Mouse (Mus musculus) layer of hippocampus, adult 9-10 months (tissue): Measurements from ENCODE around the gene Dcst1.

Experiments
- DNase-seq: peaks from one replicate; pipeline ENCODE4 v3.0.0; 2022; ENCODE audit warnings: low spot score

The Dcst1 gene

GRCm38 (mm10) chr3:89361675-89362074 is 3.4 kb downstream of the Dcst1 start, which contains the start of gene Dcst2:
Gene Dcst2 (plus strand): TSS chr3:89361975.
- DNase-seq = no peak

- DNase-seq = no peak
Measured at GRCm38 (mm10) chr3:89360237-89360636, 4.8 kb downstream of the Dcst1 start.

GRCm38 (mm10) chr3:89359630-89360029 is 5.4 kb downstream of the Dcst1 start:
- DNase-seq = no peak

- no peak for DNase-seq
Measured at GRCm38 (mm10) chr3:89356029-89356428, 9.0 kb downstream of the Dcst1 start.

- no peak for DNase-seq
Measured at GRCm38 (mm10) chr3:89355512-89355902, 9.5 kb downstream of the Dcst1 start.

- DNase-seq = peak; percentile 83
Measured at GRCm38 (mm10) chr3:89354816-89355511, 10.1 kb downstream of the Dcst1 start.

- DNase-seq = no peak
Measured at GRCm38 (mm10) chr3:89351271-89351670, 13.8 kb downstream of the Dcst1 start.

GRCm38 (mm10) chr3:89349869-89350501 is 15.1 kb downstream of the Dcst1 start, which contains the start of gene Adam15:
Gene Adam15 (minus strand): TSS chr3:89349996.
- DNase-seq = peak; percentile 62

- no peak for DNase-seq
Measured at GRCm38 (mm10) chr3:89348911-89349868, 15.9 kb downstream of the Dcst1 start.

- DNase-seq = no peak
Measured at GRCm38 (mm10) chr3:89347916-89348315, 17.1 kb downstream of the Dcst1 start.

- no peak for DNase-seq
Measured at GRCm38 (mm10) chr3:89346815-89347540, 18.1 kb downstream of the Dcst1 start.

GRCm38 (mm10) chr3:89343279-89343678 is 21.8 kb downstream of the Dcst1 start:
- no peak for DNase-seq

GRCm38 (mm10) chr3:89341794-89342193 is 23.3 kb downstream of the Dcst1 start:
- DNase-seq = no peak

- no peak for DNase-seq
Measured at GRCm38 (mm10) chr3:89340465-89340864, 24.6 kb downstream of the Dcst1 start.

GRCm38 (mm10) chr3:89339416-89339815 is 25.6 kb downstream of the Dcst1 start:
- no peak for DNase-seq

- DNase-seq = no peak
Measured at GRCm38 (mm10) chr3:89337721-89338578, 27.1 kb downstream of the Dcst1 start, which contains the start of gene Efna4. Gene Efna4 (minus strand): TSS chr3:89338028.

- no peak for DNase-seq
Measured at GRCm38 (mm10) chr3:89337062-89337720, 27.9 kb downstream of the Dcst1 start.

GRCm38 (mm10) chr3:89336529-89336928 is 28.5 kb downstream of the Dcst1 start:
- no peak for DNase-seq

GRCm38 (mm10) chr3:89333053-89333452 is 32.0 kb downstream of the Dcst1 start:
- no peak for DNase-seq

GRCm38 (mm10) chr3:89332476-89332875 is 32.6 kb downstream of the Dcst1 start:
- no peak for DNase-seq
